Mouse (Mus musculus): ENCODE data around the gene Clnk.

DNA sequence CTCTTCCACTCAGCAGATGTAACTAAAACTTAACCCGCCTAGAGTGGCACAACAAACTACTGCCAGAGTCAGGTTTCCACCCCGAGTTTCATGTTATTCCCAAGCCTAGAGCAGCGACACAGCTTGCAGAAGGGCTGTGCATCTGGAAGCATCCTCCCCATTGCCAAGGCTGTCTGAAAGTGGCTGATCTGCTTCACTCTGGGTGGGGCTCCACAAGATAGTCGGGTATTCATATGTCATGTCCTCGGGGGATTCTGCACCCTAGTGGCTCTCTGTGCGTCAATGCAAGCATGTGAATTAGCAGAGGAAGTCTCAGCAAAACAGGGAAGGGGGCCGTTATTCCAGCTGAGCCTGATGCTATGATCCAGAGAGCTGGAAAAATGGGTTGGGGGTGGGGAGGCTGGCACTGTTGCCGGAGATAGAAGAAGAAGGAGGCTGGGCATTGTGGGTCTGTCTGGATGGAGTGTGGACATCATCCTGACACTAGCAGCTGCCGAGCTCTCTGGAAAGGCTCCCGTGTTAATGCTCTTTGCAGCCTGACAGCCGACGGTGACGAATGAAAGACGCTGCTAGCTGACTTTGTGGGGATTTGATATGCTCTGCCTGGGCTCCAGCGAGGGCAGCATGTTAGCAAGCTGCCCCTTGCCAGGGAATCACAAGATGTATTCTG lies 88.6 kb downstream of the Clnk start:
- TF ChIP-seq CTCF (conservative IDR thresholded peaks at IDR 0.05; ENCODE audit: insufficient read depth, insufficient read length, low read depth, low read length) (no peak), POLR2A (IDR thresholded peaks at IDR 0.05; ENCODE audit: low read depth, low read length) (no peak)

Data from kidney, adult 2 months (tissue).